Mouse (Mus musculus) heart, adult 2 months (tissue): ENCODE results near the gene Cldn22. TPM values are rescaled to one million over a fixed set of nuclear protein-coding genes. Genes with fewer than 3 reads are reported as not detected.

Experiments
- DNase-seq, 2 experiments: peaks; one replicate each; pipeline ENCODE4 v3.0.0; 2021
- H3K27ac ChIP-seq: fragments of 200-600 bp; 2 replicates; pipeline ENCODE4 v1.8.1; 2022
- H3K27me3 ChIP-seq: fragments of 200-500 bp; 2 replicates; pipeline ENCODE4 v1.6.1; 2012; ENCODE audit warnings: mild to moderate bottlenecking, low read length, inconsistent platforms, mixed read lengths; ENCODE audit not compliant: control insufficient read depth, insufficient read depth
- H3K36me3 ChIP-seq: fragments of 200-500 bp; 2 replicates; pipeline ENCODE4 v1.6.1; 2012; ENCODE audit warnings: low read length, inconsistent platforms; ENCODE audit not compliant: control insufficient read depth, insufficient read depth
- H3K4me1 ChIP-seq: fragments of 200-500 bp; 2 replicates; pipeline ENCODE4 v1.6.1; 2011; ENCODE audit warnings: low read length; ENCODE audit not compliant: control insufficient read depth, insufficient read depth
- H3K4me3 ChIP-seq: fragments of 200-600 bp; 2 replicates; pipeline ENCODE4 v1.8.1; 2022
- H3K79me2 ChIP-seq: fragments of 200-500 bp; replicated peaks from 2 replicates; pipeline ENCODE4 v1.6.1; 2012; ENCODE audit warnings: mild to moderate bottlenecking, inconsistent platforms, low read length, moderate library complexity, mixed read lengths; ENCODE audit not compliant: control insufficient read depth, insufficient read depth
- H3K9ac ChIP-seq: fragments of 200-500 bp; 2 replicates; pipeline ENCODE4 v1.6.1; 2012; ENCODE audit warnings: low read depth, mild to moderate bottlenecking, control low read depth, inconsistent platforms, low read length, mixed read lengths
- CTCF ChIP-seq: fragments of 200-600 bp; IDR thresholded peaks from 2 replicates; pipeline ENCODE4 v1.8.1; 2022; ENCODE audit warnings: antibody characterized with exemption, mild to moderate bottlenecking, moderate library complexity
- EP300 ChIP-seq: fragments of 200-500 bp; IDR thresholded peaks from 2 replicates; pipeline ENCODE4 v1.6.1; 2011; ENCODE audit warnings: low read depth, low read length, control low read depth; ENCODE audit not compliant: insufficient read depth
- POLR2A ChIP-seq: fragments of 200-500 bp; IDR thresholded peaks from 2 replicates; pipeline ENCODE4 v1.6.1; 2011; ENCODE audit warnings: mild to moderate bottlenecking, low read depth, low read length, control low read depth; ENCODE audit not compliant: insufficient read depth
- WGBS: fragments of 180-500 bp; shearing (Covaris S2); methylation state at CpG from one replicate; pipeline ENCODE4 v1.1.7; 2018; 5-methylcytosine and 5-hydroxymethylcytosine counted together
- intact Hi-C: fragments of 180-260 bp; cut with DNase I; formaldehyde crosslinking; loops from one replicate; pipeline ENCODE4 v1.15.1; 2025
- polyA plus RNA-seq: library from polyadenylated mRNA; depleted of rRNA; stranded (reverse); fragments of >200 nt; gene quantifications from 2 replicates; pipeline ENCODE4 v1.2.3, GENCODE M21; 2012; rRNA removed
- total RNA-seq, 2 experiments: library from RNA; stranded (reverse); gene quantifications; 2 replicates each; pipeline ENCODE4 v1.2.3; 2021

Cldn22 gene
- total and polyA plus RNA-seq, 3 experiments, result 1.2 TPM; not detected in 2

- Histone ChIP-seq H3K9ac (no peak overlapping the region), H3K36me3 (no peaks in the 10 kb centered on the region), H3K27me3 (no peaks in the 10 kb centered on the region), H3K79me2 (no peaks in the 10 kb centered on the region), H3K27ac (no peak overlapping the region), H3K4me1 (no peaks in the 10 kb centered on the region), H3K4me3 (no peak overlapping the region)
- peak; percentile 77 to 91 for DNase-seq
- WGBS, result 27% methylated on average over 8 of the region's 8 CpGs
- peak; percentile 59; the same call in 1 of the 2 replicates for TF ChIP-seq EP300
- no peak for TF ChIP-seq POLR2A
- 0 out of 2 replicates have a peak, but pooled peaks have one; percentile 100 for TF ChIP-seq CTCF
- intact Hi-C loops, result loop anchor here (1.0 kb wide), 1 partner anchor 149 kb away; no protein-coding TSS in a partner anchor
Measured at GRCm38 (mm10) chr8:47867067-47867466, 42.8 kb downstream of the Cldn22 start.

DNA sequence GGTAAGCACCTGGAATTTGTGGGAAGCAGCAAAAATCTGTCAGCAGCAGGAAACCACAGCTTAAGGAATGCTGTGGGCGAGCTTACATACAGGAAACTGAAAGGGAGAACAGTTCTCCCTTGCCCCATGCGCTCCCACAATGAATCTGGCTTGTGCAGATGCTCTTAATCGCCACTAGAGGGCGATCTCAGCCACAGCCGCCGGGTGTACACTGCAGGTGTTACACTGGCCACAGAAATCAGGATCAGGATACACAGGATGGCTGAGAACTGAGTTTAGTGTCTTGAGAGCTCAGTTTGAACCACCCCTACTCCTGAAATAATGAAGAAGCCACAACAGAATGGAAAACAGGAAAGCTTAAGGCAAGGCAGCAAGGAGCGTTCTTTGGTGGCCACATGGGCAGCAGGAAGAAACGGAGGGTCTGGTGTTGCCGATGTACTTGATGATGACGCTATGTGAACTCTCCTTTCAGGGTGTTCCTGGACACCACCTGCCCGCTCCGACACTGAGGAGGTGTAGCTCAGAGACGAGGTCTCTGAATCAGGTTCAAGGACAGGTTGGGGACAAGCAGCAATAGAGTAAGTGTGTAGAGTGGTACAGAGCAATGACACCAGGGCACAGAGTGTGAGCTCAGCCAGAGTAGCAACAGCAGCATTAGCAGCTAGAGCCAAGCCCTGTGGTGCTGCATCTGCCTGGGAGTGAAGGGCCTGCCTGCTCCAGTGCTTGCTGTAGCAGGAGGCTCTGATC is 48.3 kb downstream of the Cldn22 start:
- Histone ChIP-seq H3K36me3 (no peaks in the 10 kb centered on the region), H3K9ac (no peak overlapping the region), H3K4me1 (no peaks in the 10 kb centered on the region), H3K4me3 (no peak overlapping the region), H3K27me3 (no peaks in the 10 kb centered on the region), H3K27ac (no peak overlapping the region), H3K79me2 (no peaks in the 10 kb centered on the region)
- TF ChIP-seq CTCF (peak; percentile 99), EP300 (peak; percentile 73; the same call in 1 of the 2 replicates), POLR2A (no peak)
- 50% methylated on average over 13 of the region's 13 CpGs for WGBS
- intact Hi-C loops, result loop anchor here (1.0 to 5.0 kb wide), 3 partner anchors 60 to 144 kb away; no protein-coding TSS in a partner anchor
- peak in 1 of 2 experiments; percentile 24 for DNase-seq

- Histone ChIP-seq H3K27ac (no peak overlapping the region), H3K4me1 (no peaks in the 10 kb centered on the region), H3K4me3 (no peak overlapping the region), H3K9ac (no peak overlapping the region), H3K36me3 (no peaks in the 10 kb centered on the region), H3K79me2 (no peaks in the 10 kb centered on the region), H3K27me3 (no peaks in the 10 kb centered on the region)
- no peak for DNase-seq
- TF ChIP-seq EP300 (no peak), CTCF (no peak), POLR2A (no peak)
- intact Hi-C loops, result loop anchor here (5.0 kb wide), 2 partner anchors 58 to 78 kb away; no protein-coding TSS in a partner anchor
- WGBS, result 62% methylated on average over 13 of the region's 13 CpGs
Measured at GRCm38 (mm10) chr8:47874497-47875178, 50.4 kb downstream of the Cldn22 start.

Other genes starting within 250 kb of the Cldn22 start
- 1 to 10 TPM; 3.8 to 4.9 TPM for gene Ing2, start 148.9 kb upstream of the Cldn22 start, total RNA-seq
- gene Ing2, start 148.9 kb upstream of the Cldn22 start, polyA plus RNA-seq, result 2.6 and 3.1 TPM in 2 replicates
- gene Cdkn2aip, start 110.5 kb upstream of the Cldn22 start, total RNA-seq, result 1 to 10 TPM; 7.9 to 8.5 TPM
- 3.2 and 3.9 TPM in 2 replicates for gene Cdkn2aip, start 110.5 kb upstream of the Cldn22 start, polyA plus RNA-seq
- not detected for gene Cldn24, start 2.3 kb upstream of the Cldn22 start, total RNA-seq
- not detected in 2 replicates for gene Cldn24, start 2.3 kb upstream of the Cldn22 start, polyA plus RNA-seq
- gene Wwc2, start 166.4 kb downstream of the Cldn22 start, total RNA-seq, result 10 to 100 TPM; 25.2 to 26.9 TPM
- 8.3 and 11.0 TPM in 2 replicates for gene Wwc2, start 166.4 kb downstream of the Cldn22 start, polyA plus RNA-seq